Mouse (Mus musculus) embryonic facial prominence, embryonic 15.5 days (tissue): ENCODE results near the gene Fbxl20. TPM values are rescaled to one million over a fixed set of nuclear protein-coding genes. Genes with fewer than 3 reads are reported as not detected.
A peak's percentile ranks its signal among the peaks of the same experiment; 100 is the strongest.

Source experiments
- ATAC-seq: fragments of 200-750 bp; cut with Nextera tagmentation; 2 replicates; pipeline ENCODE4 v1.8.0; 2017; ENCODE audit warnings: low read depth, moderate TSS enrichment; ENCODE audit not compliant: insufficient number of reproducible peaks, low FRiP score, low TSS enrichment
- H3K27ac ChIP-seq: fragments of 300-500 bp; sonication (generic); replicated peaks from 2 replicates; pipeline ENCODE4 v1.5.1; 2015; ENCODE audit warnings: mild to moderate bottlenecking, inconsistent platforms
- H3K27me3 ChIP-seq: fragments of 300-500 bp; sonication (generic); 2 replicates; pipeline ENCODE4 v1.6.1; 2015; ENCODE audit warnings: inconsistent platforms
- H3K36me3 ChIP-seq: fragments of 300-500 bp; sonication (generic); 2 replicates; pipeline ENCODE4 v1.6.1; 2015; ENCODE audit warnings: mild to moderate bottlenecking, inconsistent platforms
- H3K4me1 ChIP-seq: fragments of 300-500 bp; sonication (generic); 2 replicates; pipeline ENCODE4 v1.6.1; 2015; ENCODE audit warnings: inconsistent platforms
- H3K4me2 ChIP-seq: fragments of 300-500 bp; sonication (generic); replicated peaks from 2 replicates; pipeline ENCODE4 v1.6.1; 2015; ENCODE audit warnings: mild to moderate bottlenecking, inconsistent platforms
- H3K4me3 ChIP-seq: fragments of 300-500 bp; sonication (generic); replicated peaks from 2 replicates; pipeline ENCODE4 v1.5.1; 2015; ENCODE audit warnings: mild to moderate bottlenecking, inconsistent platforms
- H3K9ac ChIP-seq: fragments of 300-500 bp; sonication (generic); 2 replicates; pipeline ENCODE4 v1.6.1; 2015; ENCODE audit warnings: inconsistent platforms
- H3K9me3 ChIP-seq: fragments of 300-500 bp; sonication (generic); replicated peaks from 2 replicates; pipeline ENCODE4 v1.6.1; 2016; ENCODE audit warnings: inconsistent platforms
- WGBS: fragments of 180-500 bp; shearing (Covaris S2); methylation state at CpG from one replicate; pipeline ENCODE4 v1.1.7; 2015; 5-methylcytosine and 5-hydroxymethylcytosine counted together
- polyA plus RNA-seq: library from polyadenylated mRNA; unstranded; fragments of >200 nt; fragmentation: Nextera tagmentation; extraction: Ambion mirVana; gene quantifications from 2 replicates; pipeline ENCODE4 v1.2.1, GENCODE M21; 2015

Gene Fbxl20
- polyA plus RNA-seq, 1 experiment from 2014 or later = 24.0 TPM

GRCm38 (mm10) chr11:98145856-98146255 is 4.3 kb downstream of the Fbxl20 start:
- Histone ChIP-seq H3K9me3 (no peaks in the 10 kb centered on the region), H3K4me1 (peaks cover 14% of the 10 kb centered on the region), H3K36me3 (no peaks in the 10 kb centered on the region), H3K4me3 (no peak overlapping the region), H3K4me2 (no peak overlapping the region), H3K27me3 (no peaks in the 10 kb centered on the region), H3K9ac (no peak overlapping the region), H3K27ac (no peak overlapping the region)
- no peak for ATAC-seq
- 75% methylated on average over 7 of the region's 7 CpGs for WGBS

GRCm38 (mm10) chr11:98142545-98142944 is 7.7 kb downstream of the Fbxl20 start:
- Histone ChIP-seq H3K27me3 (no peaks in the 10 kb centered on the region), H3K4me1 (peaks cover 12% of the 10 kb centered on the region), H3K4me3 (no peak overlapping the region), H3K4me2 (no peak overlapping the region), H3K27ac (no peak overlapping the region), H3K9me3 (no peaks in the 10 kb centered on the region), H3K9ac (no peak overlapping the region), H3K36me3 (no peaks in the 10 kb centered on the region)
- 93% methylated on average over 2 of the region's 2 CpGs for WGBS
- no peak for ATAC-seq

GRCm38 (mm10) chr11:98138894-98139293 is 11.3 kb downstream of the Fbxl20 start:
- no peaks in the 10 kb centered on the region for H3K36me3 ChIP-seq
- WGBS = 61% methylated on average over 7 of the region's 7 CpGs
- H3K4me1 ChIP-seq = peaks cover 17% of the 10 kb centered on the region; the same call in 1 of the 2 replicates

GRCm38 (mm10) chr11:98137836-98138235 is 12.4 kb downstream of the Fbxl20 start:
- WGBS = 87% methylated on average over 11 of the region's 11 CpGs
- H3K27ac ChIP-seq = no peak overlapping the region
- peaks cover 17% of the 10 kb centered on the region; the same call in 1 of the 2 replicates for H3K4me1 ChIP-seq
- no peak overlapping the region for H3K4me3 ChIP-seq
- no peaks in the 10 kb centered on the region for H3K27me3 ChIP-seq
- no peak overlapping the region for H3K4me2 ChIP-seq
- ATAC-seq = no peak
- no peaks in the 10 kb centered on the region for H3K9me3 ChIP-seq
- H3K36me3 ChIP-seq = no peaks in the 10 kb centered on the region
- H3K9ac ChIP-seq = no peak overlapping the region

More at GRCm38 (mm10) chr11:98138894-98139293, 11.3 kb downstream of the Fbxl20 start:
- Histone ChIP-seq H3K4me3 (no peak overlapping the region), H3K4me2 (no peak overlapping the region), H3K9me3 (no peaks in the 10 kb centered on the region), H3K9ac (no peak overlapping the region), H3K27ac (no peak overlapping the region), H3K27me3 (no peaks in the 10 kb centered on the region)
- no peak for ATAC-seq

- Histone ChIP-seq H3K36me3 (no peaks in the 10 kb centered on the region), H3K9ac (no peak overlapping the region), H3K4me2 (no peak overlapping the region), H3K27me3 (no peaks in the 10 kb centered on the region), H3K4me1 (peaks cover 17% of the 10 kb centered on the region; the same call in 1 of the 2 replicates), H3K4me3 (no peak overlapping the region), H3K27ac (no peak overlapping the region), H3K9me3 (no peaks in the 10 kb centered on the region)
- WGBS = 45% methylated on average over 4 of the region's 4 CpGs
- no peak for ATAC-seq
Observed at GRCm38 (mm10) chr11:98134951-98135350, 15.3 kb downstream of the Fbxl20 start.

GRCm38 (mm10) chr11:98123424-98123823 is 26.8 kb downstream of the Fbxl20 start:
- Histone ChIP-seq H3K9me3 (no peaks in the 10 kb centered on the region), H3K36me3 (peaks cover 50% of the 10 kb centered on the region), H3K27me3 (no peaks in the 10 kb centered on the region), H3K27ac (no peak overlapping the region), H3K4me1 (no peaks in the 10 kb centered on the region), H3K4me2 (no peak overlapping the region), H3K4me3 (no peak overlapping the region), H3K9ac (no peak overlapping the region)
- ATAC-seq = no peak
- WGBS = 93% methylated on average over 5 of the region's 5 CpGs

GRCm38 (mm10) chr11:98114363-98114762 is 35.8 kb downstream of the Fbxl20 start:
- no peak for ATAC-seq
- WGBS = 92% methylated on average over 1 of the region's 1 CpGs

GRCm38 (mm10) chr11:98113504-98113903 is 36.7 kb downstream of the Fbxl20 start:
- Histone ChIP-seq H3K9ac (no peak overlapping the region), H3K36me3 (peaks cover 42% of the 10 kb centered on the region)

More at GRCm38 (mm10) chr11:98114363-98114762, 35.8 kb downstream of the Fbxl20 start:
- Histone ChIP-seq H3K36me3 (peaks cover 34% of the 10 kb centered on the region), H3K27ac (0 out of 2 replicates have a peak overlapping the region, but pooled peaks have one; percentile 24), H3K4me3 (no peak overlapping the region), H3K9me3 (no peaks in the 10 kb centered on the region), H3K27me3 (no peaks in the 10 kb centered on the region), H3K9ac (no peak overlapping the region), H3K4me1 (no peaks in the 10 kb centered on the region), H3K4me2 (no peak overlapping the region)

GRCm38 (mm10) chr11:98109706-98110105 is 40.5 kb downstream of the Fbxl20 start:
- H3K27me3 ChIP-seq = no peaks in the 10 kb centered on the region
- H3K9ac ChIP-seq = no peak overlapping the region
- H3K36me3 ChIP-seq = peaks cover 60% of the 10 kb centered on the region
- H3K27ac ChIP-seq = no peak overlapping the region
- WGBS = 90% methylated on average over 5 of the region's 5 CpGs
- ATAC-seq = no peak
- H3K4me1 ChIP-seq = no peaks in the 10 kb centered on the region
- no peak overlapping the region for H3K4me3 ChIP-seq
- H3K4me2 ChIP-seq = no peak overlapping the region
- no peaks in the 10 kb centered on the region for H3K9me3 ChIP-seq

More at GRCm38 (mm10) chr11:98113504-98113903, 36.7 kb downstream of the Fbxl20 start:
- WGBS = 63% methylated on average over 4 of the region's 4 CpGs
- Histone ChIP-seq H3K4me2 (no peak overlapping the region), H3K4me3 (no peak overlapping the region), H3K27me3 (no peaks in the 10 kb centered on the region), H3K4me1 (no peaks in the 10 kb centered on the region), H3K27ac (no peak overlapping the region), H3K9me3 (no peaks in the 10 kb centered on the region)
- no peak for ATAC-seq

- H3K9me3 ChIP-seq = no peaks in the 10 kb centered on the region
- H3K4me1 ChIP-seq = no peaks in the 10 kb centered on the region
Observed at GRCm38 (mm10) chr11:98101332-98101731, 48.9 kb downstream of the Fbxl20 start.

GRCm38 (mm10) chr11:98090583-98090982 is 59.6 kb downstream of the Fbxl20 start:
- Histone ChIP-seq H3K27ac (no peak overlapping the region), H3K27me3 (no peaks in the 10 kb centered on the region), H3K4me1 (peaks cover 5% of the 10 kb centered on the region; the same call in 1 of the 2 replicates), H3K4me3 (no peak overlapping the region), H3K4me2 (no peak overlapping the region), H3K9me3 (no peaks in the 10 kb centered on the region), H3K36me3 (peaks cover 59% of the 10 kb centered on the region), H3K9ac (no peak overlapping the region)
- 90% methylated on average over 9 of the region's 9 CpGs for WGBS
- ATAC-seq = no peak

More at GRCm38 (mm10) chr11:98101332-98101731, 48.9 kb downstream of the Fbxl20 start:
- H3K27ac ChIP-seq = no peak overlapping the region
- ATAC-seq = no peak
- peaks cover 69% of the 10 kb centered on the region for H3K36me3 ChIP-seq
- H3K27me3 ChIP-seq = no peaks in the 10 kb centered on the region
- H3K4me3 ChIP-seq = no peak overlapping the region
- no peak overlapping the region for H3K9ac ChIP-seq
- 95% methylated on average over 3 of the region's 3 CpGs for WGBS
- no peak overlapping the region for H3K4me2 ChIP-seq

GRCm38 (mm10) chr11:98088224-98088623 is 62.0 kb downstream of the Fbxl20 start:
- Histone ChIP-seq H3K9ac (no peak overlapping the region), H3K4me1 (peaks cover 5% of the 10 kb centered on the region; the same call in 1 of the 2 replicates), H3K9me3 (no peaks in the 10 kb centered on the region), H3K27me3 (no peaks in the 10 kb centered on the region), H3K4me3 (no peak overlapping the region), H3K27ac (no peak overlapping the region), H3K4me2 (no peak overlapping the region), H3K36me3 (peaks cover 54% of the 10 kb centered on the region)
- peak; percentile 78 for ATAC-seq
- 38% methylated on average over 7 of the region's 7 CpGs for WGBS
